Mouse (Mus musculus) CH12.LX (cell line): ENCODE data around the gene Smoc1.

Experiments
- BHLHE40 ChIP-seq: IDR thresholded peaks from 2 replicates; pipeline ENCODE4 v1.6.1; 2011; ENCODE audit warnings: mild to moderate bottlenecking, low read depth, low read length, improper control_type of control experiment
- MAZ ChIP-seq: IDR thresholded peaks from 2 replicates; pipeline ENCODE4 v1.6.1; 2012; ENCODE audit warnings: low read depth, mild to moderate bottlenecking, inconsistent platforms, low read length, improper control_type of control experiment, moderate library complexity
- ZC3H11A ChIP-seq: IDR thresholded peaks from 2 replicates; pipeline ENCODE4 v1.6.1; 2012; ENCODE audit warnings: low read depth, mild to moderate bottlenecking, inconsistent platforms, low read length, improper control_type of control experiment
- ZNF384 ChIP-seq: IDR thresholded peaks from 2 replicates; pipeline ENCODE4 v1.6.1; 2012; ENCODE audit warnings: low read depth, low read length, improper control_type of control experiment, inconsistent platforms

GRCm38 (mm10) chr12:80993773-80994172 lies 32.8 kb upstream of the Smoc1 start:
- no peak for TF ChIP-seq BHLHE40
- no peak for TF ChIP-seq MAZ
- no peak for TF ChIP-seq ZNF384
- TF ChIP-seq ZC3H11A: no peak
